Mouse (Mus musculus) midbrain, embryonic 16.5 days (tissue): ENCODE measurements at regions not wholly inside any gene's neighbourhood (a gene's known extent, or its start where the extent isn't known, plus 50 kb on each side); places are given as distances from the start of the nearest gene placed in this dataset.

Source experiments
- ATAC-seq: fragments of 200-750 bp; cut with Nextera tagmentation; 2 replicates; pipeline ENCODE4 v1.8.0; 2017; ENCODE audit warnings: moderate TSS enrichment
- H3K27ac ChIP-seq: fragments of 300-500 bp; sonication (generic); 2 replicates; pipeline ENCODE4 v1.5.1; 2014; ENCODE audit warnings: mild to moderate bottlenecking, low read length, mixed read lengths
- H3K27me3 ChIP-seq: fragments of 300-500 bp; sonication (generic); 2 replicates; pipeline ENCODE4 v1.6.1; 2014; ENCODE audit warnings: low read depth, low read length, mixed read lengths; ENCODE audit not compliant: control insufficient read depth, insufficient read depth
- H3K36me3 ChIP-seq: fragments of 300-500 bp; sonication (generic); 2 replicates; pipeline ENCODE4 v1.6.1; 2014; ENCODE audit warnings: mild to moderate bottlenecking, low read length, moderate library complexity, mixed read lengths; ENCODE audit not compliant: control insufficient read depth, insufficient read depth
- H3K4me1 ChIP-seq: fragments of 300-500 bp; sonication (generic); 2 replicates; pipeline ENCODE4 v1.6.1; 2014; ENCODE audit warnings: mild to moderate bottlenecking, low read length, mixed read lengths; ENCODE audit not compliant: control insufficient read depth, insufficient read depth
- H3K4me2 ChIP-seq: fragments of 300-500 bp; sonication (generic); 2 replicates; pipeline ENCODE4 v1.6.1; 2014; ENCODE audit warnings: mild to moderate bottlenecking, low read length, mixed read lengths
- H3K4me3 ChIP-seq: fragments of 300-500 bp; sonication (generic); 2 replicates; pipeline ENCODE4 v1.5.1; 2014; ENCODE audit warnings: low read depth, mild to moderate bottlenecking, low read length, moderate library complexity, mixed read lengths
- H3K9ac ChIP-seq: fragments of 300-500 bp; sonication (generic); 2 replicates; pipeline ENCODE4 v1.6.1; 2014; ENCODE audit warnings: low read depth, low read length, mixed read lengths
- H3K9me3 ChIP-seq: fragments of 300-500 bp; sonication (generic); replicated peaks from 2 replicates; pipeline ENCODE4 v1.6.1; 2014; ENCODE audit warnings: mild to moderate bottlenecking, low read length, mixed read lengths; ENCODE audit not compliant: control insufficient read depth, poor library complexity, severe bottlenecking
- WGBS: fragments of 180-500 bp; shearing (Covaris S2); extraction: QIAGEN DNeasy Blood & Tissue Kit; methylation state at CpG from one replicate; pipeline ENCODE4 v1.1.7; 2014; 5-methylcytosine and 5-hydroxymethylcytosine counted together

DNA sequence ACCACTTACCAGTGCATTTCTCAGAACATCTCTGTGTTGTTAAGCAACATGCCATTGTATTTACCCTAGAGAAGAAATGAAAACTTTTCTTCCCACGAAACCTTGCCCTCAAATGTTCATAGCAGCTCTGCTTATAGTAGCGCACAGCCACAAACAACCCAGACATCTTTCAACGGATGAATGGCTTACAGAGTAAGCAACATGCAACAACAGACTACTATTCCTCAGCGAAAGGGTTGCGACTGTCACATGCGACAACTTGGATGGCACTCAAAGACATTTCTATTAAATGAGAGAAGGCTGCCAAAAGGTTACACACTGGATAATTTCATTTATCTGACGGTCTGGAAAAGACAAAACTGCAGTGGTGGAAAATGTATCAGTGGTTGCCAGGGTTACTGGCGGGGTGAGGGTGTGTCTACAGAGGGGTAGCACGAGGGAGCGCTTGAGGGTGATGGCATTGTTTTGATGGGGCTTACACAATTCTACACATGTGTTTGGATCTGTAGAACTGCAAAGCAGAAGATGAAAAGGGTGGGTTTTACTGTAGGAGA, 101.0 kb upstream of the 1600014C23Rik start:
- Histone ChIP-seq H3K27me3 (no peaks in the 10 kb centered on the region), H3K27ac (no peak overlapping the region), H3K4me2 (no peak overlapping the region), H3K9me3 (peaks cover 2% of the 10 kb centered on the region), H3K36me3 (no peaks in the 10 kb centered on the region), H3K4me3 (no peak overlapping the region), H3K4me1 (no peaks in the 10 kb centered on the region), H3K9ac (no peak overlapping the region)
- 59% methylated on average over 10 of the region's 10 CpGs for WGBS
- ATAC-seq = no peak

DNA sequence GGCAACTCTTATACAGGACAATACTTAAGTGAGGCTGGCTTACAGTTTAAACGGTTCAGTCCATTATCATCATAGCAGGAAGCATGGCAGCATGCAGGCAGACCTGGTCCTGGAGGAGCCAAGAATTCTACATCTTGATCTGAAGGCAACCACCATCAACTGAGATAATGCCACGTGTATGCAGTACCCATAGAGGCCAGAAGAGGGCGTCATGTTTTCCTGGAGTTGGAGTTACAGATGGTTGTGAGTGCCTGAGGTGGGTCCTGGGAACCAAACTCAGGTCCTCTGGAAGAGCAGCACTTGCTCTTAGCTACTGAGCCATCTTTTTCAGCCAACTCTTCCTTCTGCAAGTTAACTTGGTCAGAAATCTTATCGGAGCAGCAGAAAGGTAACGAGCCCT, 96.7 kb upstream of the 1600014C23Rik start:
- no peaks in the 10 kb centered on the region for H3K4me1 ChIP-seq
- no peak overlapping the region for H3K27ac ChIP-seq
- no peak overlapping the region for H3K4me3 ChIP-seq
- ATAC-seq = no peak
- no peaks in the 10 kb centered on the region for H3K27me3 ChIP-seq
- WGBS = 84% methylated on average over 5 of the region's 5 CpGs
- no peaks in the 10 kb centered on the region for H3K36me3 ChIP-seq
- no peak overlapping the region for H3K9ac ChIP-seq
- peaks cover 2% of the 10 kb centered on the region for H3K9me3 ChIP-seq
- no peak overlapping the region for H3K4me2 ChIP-seq

DNA sequence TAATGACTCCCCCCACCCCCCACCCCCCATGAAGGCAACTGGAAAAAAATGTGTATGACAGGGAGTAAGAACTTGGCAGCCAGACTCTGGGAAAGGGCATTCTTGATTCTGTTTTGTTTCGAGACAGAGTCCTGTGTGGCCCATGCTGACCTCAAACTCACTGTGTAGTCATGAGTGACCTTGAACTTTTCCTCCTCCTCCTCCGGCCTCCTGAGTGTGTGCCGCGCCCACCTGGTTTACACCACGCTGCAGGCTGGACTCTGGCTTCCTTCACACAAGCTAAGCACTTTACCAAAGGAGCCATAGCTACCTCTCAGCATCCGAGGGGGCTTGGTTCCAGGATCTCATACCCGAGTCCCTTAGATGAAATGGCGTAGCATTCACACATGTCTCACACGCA, 95.9 kb upstream of the 1600014C23Rik start:
- 92% methylated on average over 9 of the region's 9 CpGs for WGBS
- H3K36me3 ChIP-seq = no peaks in the 10 kb centered on the region
- H3K4me1 ChIP-seq = no peaks in the 10 kb centered on the region
- no peaks in the 10 kb centered on the region for H3K27me3 ChIP-seq
- no peak overlapping the region for H3K9ac ChIP-seq
- H3K4me3 ChIP-seq = no peak overlapping the region
- no peak overlapping the region for H3K27ac ChIP-seq
- H3K9me3 ChIP-seq = peaks cover 2% of the 10 kb centered on the region
- ATAC-seq = no peak
- no peak overlapping the region for H3K4me2 ChIP-seq

DNA sequence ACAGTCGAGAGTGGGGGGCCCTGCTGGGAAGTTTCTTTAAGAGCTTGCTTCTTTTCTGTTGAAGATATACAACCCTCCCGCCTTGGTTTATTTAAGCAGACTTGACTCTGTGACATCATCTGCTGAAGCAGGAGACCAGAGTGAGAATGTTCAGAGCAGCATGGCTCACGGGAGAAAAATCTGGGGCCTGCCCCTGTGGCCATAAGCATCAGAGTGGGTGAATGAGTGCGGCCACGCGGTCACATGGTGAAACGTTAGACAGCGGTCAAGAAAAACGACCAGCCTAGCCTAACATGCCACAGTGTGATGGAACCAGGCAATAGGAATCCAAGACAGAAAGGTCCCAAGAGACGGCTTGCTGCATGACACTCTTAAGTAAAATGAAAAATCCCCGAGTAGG, 95.2 kb upstream of the 1600014C23Rik start:
- Histone ChIP-seq H3K27me3 (no peaks in the 10 kb centered on the region), H3K4me1 (no peaks in the 10 kb centered on the region), H3K27ac (no peak overlapping the region), H3K36me3 (no peaks in the 10 kb centered on the region), H3K4me3 (no peak overlapping the region), H3K4me2 (no peak overlapping the region), H3K9ac (no peak overlapping the region), H3K9me3 (peaks cover 2% of the 10 kb centered on the region)
- 77% methylated on average over 11 of the region's 11 CpGs for whole genome bisulfite sequencing
- no peak for ATAC-seq

DNA sequence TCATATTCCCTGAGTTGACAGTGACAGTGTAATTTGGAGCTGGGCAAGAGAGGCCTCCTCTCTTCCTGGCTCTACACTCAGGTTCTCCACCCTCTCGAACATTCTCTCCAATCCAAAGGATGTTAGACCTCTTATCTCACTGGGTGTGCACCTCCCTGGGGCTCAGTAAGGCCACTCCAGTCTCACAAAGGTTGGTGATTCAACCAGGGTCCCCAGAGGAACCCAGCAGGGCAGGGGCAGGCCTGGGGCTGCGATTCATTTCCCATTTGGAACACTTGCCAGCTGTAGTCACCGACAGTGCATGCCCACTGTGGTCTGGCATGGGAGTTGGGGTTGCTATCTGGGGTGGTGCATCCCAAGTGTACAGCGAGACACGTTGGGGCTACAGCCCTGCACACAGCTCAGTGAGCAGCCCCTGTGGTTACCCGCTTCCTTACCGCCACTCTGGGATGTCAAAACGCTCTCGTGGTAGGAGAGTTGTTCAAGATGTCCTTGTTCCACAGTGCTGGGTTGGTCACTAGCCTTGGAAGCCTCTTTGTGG, 94.7 kb upstream of the 1600014C23Rik start:
- H3K9ac ChIP-seq = no peak overlapping the region
- no peak for ATAC-seq
- peaks cover 2% of the 10 kb centered on the region for H3K9me3 ChIP-seq
- no peak overlapping the region for H3K4me3 ChIP-seq
- no peak overlapping the region for H3K4me2 ChIP-seq
- no peaks in the 10 kb centered on the region for H3K36me3 ChIP-seq
- no peaks in the 10 kb centered on the region for H3K4me1 ChIP-seq
- H3K27me3 ChIP-seq = no peaks in the 10 kb centered on the region
- no peak overlapping the region for H3K27ac ChIP-seq
- 92% methylated on average over 9 of the region's 9 CpGs for WGBS

DNA sequence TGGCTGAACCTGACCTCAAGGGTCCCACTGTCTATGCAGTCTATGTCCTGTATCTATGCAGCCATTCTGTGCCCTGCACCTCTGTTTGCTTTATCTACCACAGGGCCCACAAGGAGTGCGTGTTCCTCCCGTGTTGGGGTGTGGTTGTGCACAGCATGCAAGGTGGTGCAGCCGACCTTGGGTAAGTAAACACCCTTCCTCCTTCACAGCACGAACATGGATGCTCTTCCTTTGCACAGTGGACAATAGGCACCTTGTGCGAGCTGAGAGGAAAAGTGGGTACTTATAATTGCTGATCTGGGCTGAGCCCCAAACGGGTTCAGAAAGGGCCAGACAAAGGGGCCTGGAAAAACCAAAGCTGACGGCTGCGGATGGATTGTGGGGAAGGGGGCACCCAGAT, 91.3 kb upstream of the 1600014C23Rik start:
- H3K4me2 ChIP-seq = no peak overlapping the region
- H3K9ac ChIP-seq = no peak overlapping the region
- ATAC-seq = no peak
- H3K27me3 ChIP-seq = no peaks in the 10 kb centered on the region
- H3K9me3 ChIP-seq = no peaks in the 10 kb centered on the region
- WGBS = 30% methylated on average over 8 of the region's 8 CpGs
- H3K4me3 ChIP-seq = no peak overlapping the region
- no peaks in the 10 kb centered on the region for H3K4me1 ChIP-seq
- no peaks in the 10 kb centered on the region for H3K36me3 ChIP-seq
- no peak overlapping the region for H3K27ac ChIP-seq

DNA sequence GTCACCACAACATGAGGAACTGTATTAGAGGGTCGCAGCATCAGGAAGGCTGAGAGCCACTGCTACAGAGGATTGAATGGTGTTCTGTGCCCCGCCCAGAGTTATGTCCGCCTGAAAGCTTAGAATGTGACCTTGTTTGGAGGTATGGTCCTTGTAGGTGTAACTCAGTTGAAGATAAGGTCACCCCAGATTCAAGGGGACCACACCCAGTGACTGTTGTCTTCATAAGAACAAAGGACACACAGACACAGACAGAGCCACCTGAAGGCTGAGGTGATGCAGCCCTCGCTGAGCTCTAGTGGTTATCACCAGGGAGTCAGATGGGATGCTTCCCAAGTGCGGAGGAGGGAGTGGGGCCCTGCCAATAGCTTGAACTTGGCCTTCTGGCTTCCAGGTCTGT, 89.9 kb upstream of the 1600014C23Rik start:
- Histone ChIP-seq H3K36me3 (no peaks in the 10 kb centered on the region), H3K27me3 (no peaks in the 10 kb centered on the region), H3K9me3 (no peaks in the 10 kb centered on the region), H3K4me1 (no peaks in the 10 kb centered on the region), H3K4me3 (no peak overlapping the region), H3K9ac (no peak overlapping the region), H3K27ac (no peak overlapping the region), H3K4me2 (no peak overlapping the region)
- WGBS = 90% methylated on average over 5 of the region's 5 CpGs
- ATAC-seq = no peak

DNA sequence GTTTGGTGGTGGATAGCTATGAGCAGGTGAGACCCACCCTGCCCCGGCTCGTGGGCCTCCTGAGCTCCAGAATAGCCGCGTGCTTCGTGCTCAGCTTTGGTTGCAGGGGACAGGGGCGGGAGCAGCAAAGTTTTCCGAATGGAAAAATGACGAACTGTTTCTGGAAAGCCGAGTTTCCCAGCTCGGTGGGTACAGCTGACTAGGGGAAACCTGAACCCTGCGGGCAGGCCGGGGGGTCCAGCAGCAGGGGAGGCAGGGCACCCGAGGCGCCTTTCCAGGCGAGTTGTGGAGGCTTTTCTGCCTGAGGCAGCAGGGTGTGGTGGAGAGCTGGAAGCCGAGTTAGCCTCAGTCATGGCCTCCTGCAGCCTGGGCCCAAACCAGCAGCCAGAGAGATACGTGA, 88.8 kb upstream of the 1600014C23Rik start:
- Histone ChIP-seq H3K9ac (no peak overlapping the region), H3K4me1 (no peaks in the 10 kb centered on the region), H3K27me3 (no peaks in the 10 kb centered on the region), H3K9me3 (no peaks in the 10 kb centered on the region), H3K36me3 (no peaks in the 10 kb centered on the region), H3K27ac (no peak overlapping the region), H3K4me3 (no peak overlapping the region), H3K4me2 (no peak overlapping the region)
- WGBS = 90% methylated on average over 15 of the region's 17 CpGs
- no peak for ATAC-seq

DNA sequence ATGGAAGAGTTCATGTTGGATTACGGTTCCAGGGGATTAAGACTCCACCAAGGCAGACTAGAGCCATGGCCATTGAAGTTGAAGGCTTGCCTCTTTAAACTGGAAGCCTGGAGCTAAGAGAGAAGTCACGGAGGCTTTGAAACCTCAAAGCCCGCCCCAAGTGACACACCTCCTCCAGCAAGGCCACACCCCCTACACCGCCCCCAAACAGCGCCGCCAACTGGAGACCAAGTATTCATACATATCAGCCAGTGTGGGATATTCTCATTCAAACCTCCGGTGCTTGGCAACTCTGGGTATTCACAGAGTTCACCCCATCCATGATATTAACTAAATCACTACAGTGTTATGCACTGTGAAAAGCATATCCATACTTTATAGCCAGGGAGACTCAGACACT, 87.7 kb upstream of the 1600014C23Rik start:
- no peak for ATAC-seq
- H3K4me3 ChIP-seq = no peak overlapping the region
- 84% methylated on average over 7 of the region's 7 CpGs for WGBS
- no peaks in the 10 kb centered on the region for H3K36me3 ChIP-seq
- no peaks in the 10 kb centered on the region for H3K9me3 ChIP-seq
- no peak overlapping the region for H3K27ac ChIP-seq
- no peak overlapping the region for H3K4me2 ChIP-seq
- H3K27me3 ChIP-seq = no peaks in the 10 kb centered on the region
- no peak overlapping the region for H3K9ac ChIP-seq
- no peaks in the 10 kb centered on the region for H3K4me1 ChIP-seq
